Mouse (Mus musculus): ENCODE measurements around the gene Naa15.

- no peak for TF ChIP-seq CTCF (conservative IDR thresholded peaks at IDR 0.05; ENCODE audit: low read length)
- TF ChIP-seq POU5F1 (IDR thresholded peaks at IDR 0.05; ENCODE audit: borderline replicate concordance, low read length), result no peak
- TF ChIP-seq NANOG (IDR thresholded peaks at IDR 0.05; ENCODE audit: borderline replicate concordance, low read length), result no peak
Measured at GRCm38 (mm10) chr3:51518763-51519121, 103.8 kb downstream of the Naa15 start.

Measured in E14TG2a.4 (cell line).